Mouse (Mus musculus): Measurements from ENCODE around the gene Ldhb. TPM values are rescaled to one million over a fixed set of nuclear protein-coding genes. Genes with fewer than 3 reads are reported as not detected.

Gene Ldhb
- polyA plus RNA-seq, 1 experiment from 2014 or later: 39.5 TPM

DNA sequence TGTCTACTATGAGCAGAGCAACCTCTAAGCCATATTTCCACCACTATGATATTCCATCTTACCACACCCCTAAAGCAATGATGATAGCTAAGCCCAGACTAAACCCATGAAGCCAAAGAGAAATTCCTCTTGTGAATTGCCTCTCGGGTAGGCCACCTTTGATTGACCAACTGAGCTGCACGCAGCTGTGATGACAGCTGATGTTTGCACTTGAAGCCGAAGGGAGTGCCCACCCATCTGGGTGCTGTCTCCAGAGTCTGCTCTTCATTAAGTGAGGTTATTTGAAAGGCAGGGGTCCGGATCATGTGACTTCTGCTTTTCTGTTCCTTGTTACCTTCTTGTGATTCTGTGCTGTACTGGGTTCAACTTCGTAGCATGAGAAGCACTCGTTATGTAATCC is 45.6 kb downstream of the Ldhb start:
- no peaks in the 10 kb centered on the region for H3K36me3 ChIP-seq (ENCODE audit: control insufficient read depth, insufficient read depth)
- no peak for TF ChIP-seq CTCF (IDR thresholded peaks at IDR 0.05; ENCODE audit: low read depth)
- WGBS: 65% methylated on average over 6 of the region's 6 CpGs
- no peak overlapping the region for H3K4me3 ChIP-seq (ENCODE audit: low read depth, low read length)
- ATAC-seq: no peak
- H3K4me2 ChIP-seq (replicated peaks; ENCODE audit: low read depth): no peak overlapping the region
- H3K9ac ChIP-seq (ENCODE audit: low read depth, low read length): no peak overlapping the region
- H3K27me3 ChIP-seq (replicated peaks; ENCODE audit: control insufficient read depth, insufficient read depth, low read length): no peaks in the 10 kb centered on the region
- no peak overlapping the region for H3K27ac ChIP-seq (ENCODE audit: low read depth, low read length)
- H3K4me1 ChIP-seq (replicated peaks; ENCODE audit: control insufficient read depth, insufficient read depth, low read length): no peaks in the 10 kb centered on the region
- no peaks in the 10 kb centered on the region for H3K9me3 ChIP-seq (ENCODE audit: control insufficient read depth)

DNA sequence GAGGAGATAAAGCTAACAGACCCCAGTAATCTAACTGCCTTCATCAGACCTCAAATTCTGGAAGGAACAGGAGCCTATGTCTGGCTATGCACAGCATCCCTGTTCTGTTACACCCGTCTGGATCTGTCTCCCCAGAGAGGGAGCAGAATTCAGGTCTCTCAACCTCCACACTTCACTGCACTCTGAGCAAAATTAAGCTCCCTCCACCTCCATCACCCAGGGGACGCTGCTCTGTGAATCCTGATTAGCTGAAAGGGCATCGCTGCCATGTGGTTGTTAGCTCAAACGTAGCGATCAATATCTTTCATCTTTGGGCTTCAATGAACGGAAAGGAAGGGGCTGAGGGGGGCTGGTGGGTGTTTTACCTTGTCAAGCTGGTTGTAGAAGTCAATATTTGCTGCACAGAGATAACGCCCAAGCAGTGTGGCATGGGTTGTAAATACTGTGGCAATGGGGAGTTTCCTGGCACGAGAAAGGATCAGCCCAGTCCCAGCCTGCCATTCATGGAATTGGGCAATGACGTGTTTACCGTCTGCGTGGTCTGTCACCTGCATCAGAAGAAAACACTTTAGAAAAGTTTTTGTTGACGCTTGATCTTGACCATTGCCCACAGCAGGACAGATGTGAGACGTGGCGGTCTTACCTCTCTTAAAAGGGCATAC is 48.6 kb downstream of the Ldhb start:
- no peaks in the 10 kb centered on the region for H3K9me3 ChIP-seq (ENCODE audit: control insufficient read depth)
- no peak overlapping the region for H3K9ac ChIP-seq (ENCODE audit: low read depth, low read length)
- H3K27ac ChIP-seq (ENCODE audit: low read depth, low read length): no peak overlapping the region
- 43% methylated on average over 14 of the region's 14 CpGs for WGBS
- no peak overlapping the region for H3K4me3 ChIP-seq (ENCODE audit: low read depth, low read length)
- TF ChIP-seq CTCF (IDR thresholded peaks at IDR 0.05; ENCODE audit: low read depth): no peak
- no peaks in the 10 kb centered on the region for H3K4me1 ChIP-seq (replicated peaks; ENCODE audit: control insufficient read depth, insufficient read depth, low read length)
- no peaks in the 10 kb centered on the region for H3K27me3 ChIP-seq (replicated peaks; ENCODE audit: control insufficient read depth, insufficient read depth, low read length)
- no peak for ATAC-seq
- no peaks in the 10 kb centered on the region for H3K36me3 ChIP-seq (ENCODE audit: control insufficient read depth, insufficient read depth)
- H3K4me2 ChIP-seq (replicated peaks; ENCODE audit: low read depth): no peak overlapping the region

DNA sequence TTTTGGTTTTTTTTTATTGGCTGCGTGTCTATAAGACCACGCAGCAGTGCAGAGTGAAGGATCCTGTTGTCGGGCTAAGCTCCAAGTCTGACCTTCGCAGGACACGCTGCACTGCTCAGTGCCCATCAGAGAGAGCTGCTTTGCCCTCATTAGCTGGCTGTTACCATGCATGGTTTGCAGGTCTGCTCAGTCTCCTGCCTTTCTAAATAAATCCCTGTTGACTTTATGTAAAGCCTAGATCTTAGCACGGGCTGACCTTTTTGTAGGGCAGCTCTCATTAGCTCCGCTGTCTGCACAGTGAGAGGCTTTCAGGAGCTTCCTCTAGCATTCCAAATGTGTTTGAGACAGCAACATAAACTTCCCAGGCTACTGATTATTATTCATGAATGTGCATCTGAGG is 49.7 kb downstream of the Ldhb start:
- WGBS: 39% methylated on average over 7 of the region's 7 CpGs
- no peak overlapping the region for H3K9ac ChIP-seq (ENCODE audit: low read depth, low read length)
- H3K27ac ChIP-seq (ENCODE audit: low read depth, low read length): no peak overlapping the region
- no peak for TF ChIP-seq CTCF (IDR thresholded peaks at IDR 0.05; ENCODE audit: low read depth)
- no peak overlapping the region for H3K4me3 ChIP-seq (ENCODE audit: low read depth, low read length)
- no peaks in the 10 kb centered on the region for H3K9me3 ChIP-seq (ENCODE audit: control insufficient read depth)
- H3K4me2 ChIP-seq (replicated peaks; ENCODE audit: low read depth): no peak overlapping the region
- no peaks in the 10 kb centered on the region for H3K36me3 ChIP-seq (ENCODE audit: control insufficient read depth, insufficient read depth)
- no peaks in the 10 kb centered on the region for H3K4me1 ChIP-seq (replicated peaks; ENCODE audit: control insufficient read depth, insufficient read depth, low read length)
- H3K27me3 ChIP-seq (replicated peaks; ENCODE audit: control insufficient read depth, insufficient read depth, low read length): no peaks in the 10 kb centered on the region
- ATAC-seq: no peak

DNA sequence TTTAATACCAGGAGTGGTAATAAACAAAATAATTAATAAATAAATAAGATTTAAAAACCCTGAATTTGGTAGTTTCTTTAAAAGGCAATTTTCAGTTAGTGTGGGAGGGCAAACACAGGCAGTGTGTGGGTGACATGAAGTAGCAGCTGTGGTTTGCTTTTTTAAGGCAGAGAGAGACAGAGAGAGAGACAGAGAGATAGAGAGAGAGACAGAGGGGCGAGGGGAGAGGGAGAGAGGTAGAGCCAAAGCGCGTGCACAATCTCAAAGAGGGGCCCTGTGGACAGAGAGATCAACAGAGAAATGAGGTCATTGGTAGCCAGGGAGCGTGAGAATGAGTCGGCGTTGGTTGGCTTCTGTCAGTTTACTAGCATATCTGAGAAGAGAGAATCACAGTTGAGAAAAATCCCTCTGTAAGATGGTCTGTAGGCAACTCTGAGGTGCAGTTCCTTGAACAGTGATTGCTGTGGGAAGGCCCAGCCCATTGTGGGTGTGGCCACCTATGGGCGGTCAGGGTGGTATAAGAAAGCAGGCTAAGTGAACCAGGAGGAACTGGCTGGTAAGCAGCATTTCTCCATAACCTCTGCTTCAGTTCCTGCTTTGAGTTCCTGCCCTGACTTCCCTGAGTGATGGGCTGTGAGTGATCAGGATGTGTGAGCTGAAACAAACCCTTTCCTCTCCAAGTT is 52.3 kb downstream of the Ldhb start:
- no peak overlapping the region for H3K27ac ChIP-seq (ENCODE audit: low read depth, low read length)
- H3K4me3 ChIP-seq (ENCODE audit: low read depth, low read length): no peak overlapping the region
- no peaks in the 10 kb centered on the region for H3K4me1 ChIP-seq (replicated peaks; ENCODE audit: control insufficient read depth, insufficient read depth, low read length)
- H3K4me2 ChIP-seq (replicated peaks; ENCODE audit: low read depth): no peak overlapping the region
- no peaks in the 10 kb centered on the region for H3K36me3 ChIP-seq (ENCODE audit: control insufficient read depth, insufficient read depth)
- ATAC-seq: 0 out of 2 replicates have a peak, but pooled peaks have one; percentile 54
- H3K9ac ChIP-seq (ENCODE audit: low read depth, low read length): no peak overlapping the region
- H3K9me3 ChIP-seq (ENCODE audit: control insufficient read depth): no peaks in the 10 kb centered on the region
- 54% methylated on average over 7 of the region's 7 CpGs for WGBS
- no peaks in the 10 kb centered on the region for H3K27me3 ChIP-seq (replicated peaks; ENCODE audit: control insufficient read depth, insufficient read depth, low read length)
- TF ChIP-seq CTCF (IDR thresholded peaks at IDR 0.05; ENCODE audit: low read depth): no peak

DNA sequence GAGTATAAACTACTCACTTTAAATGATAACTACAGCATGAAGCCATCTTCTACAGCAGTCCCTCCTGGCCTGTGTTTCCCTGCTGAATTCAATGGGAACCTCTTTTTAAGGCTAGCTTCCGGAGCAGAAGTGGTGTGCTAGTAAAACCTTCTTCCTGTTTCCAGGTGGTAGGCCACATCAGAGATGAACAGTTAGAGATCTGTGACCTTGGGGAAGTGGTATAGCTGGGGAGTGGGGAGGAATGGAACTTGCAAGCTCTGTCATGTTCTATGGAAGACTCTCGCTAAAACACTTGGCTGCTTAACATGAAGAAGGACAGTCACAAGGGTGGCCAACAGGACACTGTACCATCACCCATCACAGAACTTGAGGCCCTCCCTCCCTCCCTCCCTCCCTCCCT is 54.4 kb downstream of the Ldhb start:
- Histone ChIP-seq H3K9ac (ENCODE audit: low read depth, low read length) (no peak overlapping the region), H3K9me3 (ENCODE audit: control insufficient read depth) (no peaks in the 10 kb centered on the region), H3K4me1 (replicated peaks; ENCODE audit: control insufficient read depth, insufficient read depth, low read length) (no peaks in the 10 kb centered on the region), H3K27me3 (replicated peaks; ENCODE audit: control insufficient read depth, insufficient read depth, low read length) (no peaks in the 10 kb centered on the region), H3K27ac (ENCODE audit: low read depth, low read length) (no peak overlapping the region), H3K4me3 (ENCODE audit: low read depth, low read length) (no peak overlapping the region), H3K4me2 (replicated peaks; ENCODE audit: low read depth) (no peak overlapping the region), H3K36me3 (ENCODE audit: control insufficient read depth, insufficient read depth) (no peaks in the 10 kb centered on the region)
- no peak for TF ChIP-seq CTCF (IDR thresholded peaks at IDR 0.05; ENCODE audit: low read depth)
- no peak for ATAC-seq
- 86% methylated on average over 2 of the region's 2 CpGs for WGBS

DNA sequence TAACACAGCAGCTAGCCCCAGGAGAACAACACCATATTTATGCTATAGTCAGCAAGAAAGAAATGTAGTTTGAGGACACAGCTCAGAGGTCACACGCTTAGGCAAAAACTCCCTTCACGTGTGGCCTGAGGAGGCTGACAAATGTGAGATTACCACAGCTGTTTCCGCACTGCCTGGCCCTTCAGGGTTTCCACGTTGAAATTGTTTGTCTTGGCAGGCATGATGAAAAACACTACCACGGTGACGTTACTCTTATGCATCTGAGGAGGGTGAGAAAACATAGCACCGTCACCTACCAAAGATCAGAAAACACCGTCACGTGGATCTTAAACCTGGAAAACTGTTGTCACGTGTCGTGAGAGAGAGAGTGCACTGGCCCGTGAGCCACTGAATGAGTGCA is 56.4 kb downstream of the Ldhb start:
- no peak overlapping the region for H3K4me2 ChIP-seq (replicated peaks; ENCODE audit: low read depth)

More for the DNA sequence above, 56.4 kb downstream of the Ldhb start:
- no peak for ATAC-seq
- H3K36me3 ChIP-seq (ENCODE audit: control insufficient read depth, insufficient read depth): no peaks in the 10 kb centered on the region
- H3K4me3 ChIP-seq (ENCODE audit: low read depth, low read length): no peak overlapping the region
- H3K27me3 ChIP-seq (replicated peaks; ENCODE audit: control insufficient read depth, insufficient read depth, low read length): no peaks in the 10 kb centered on the region
- no peaks in the 10 kb centered on the region for H3K4me1 ChIP-seq (replicated peaks; ENCODE audit: control insufficient read depth, insufficient read depth, low read length)
- 76% methylated on average over 12 of the region's 12 CpGs for WGBS
- H3K9me3 ChIP-seq (ENCODE audit: control insufficient read depth): no peaks in the 10 kb centered on the region
- TF ChIP-seq CTCF (IDR thresholded peaks at IDR 0.05; ENCODE audit: low read depth): no peak
- H3K27ac ChIP-seq (ENCODE audit: low read depth, low read length): no peak overlapping the region
- H3K9ac ChIP-seq (ENCODE audit: low read depth, low read length): no peak overlapping the region

Other genes starting within 250 kb of the Ldhb start
- 3.9 and 7.0 TPM in 2 replicates for gene Iapp, start 209.5 kb downstream of the Ldhb start, polyA plus RNA-seq (2015; fragmentation: Nextera tagmentation; extraction: Ambion mirVana)
- not detected in 2 replicates for gene Slco1a5, start 185.0 kb downstream of the Ldhb start, polyA plus RNA-seq (2015; fragmentation: Nextera tagmentation; extraction: Ambion mirVana)
- gene Pyroxd1, start 162.3 kb downstream of the Ldhb start, polyA plus RNA-seq (2015; fragmentation: Nextera tagmentation; extraction: Ambion mirVana): 16.2 and 16.6 TPM in 2 replicates
- 7.8 and 8.9 TPM in 2 replicates for gene Recql, start 120.9 kb downstream of the Ldhb start, polyA plus RNA-seq (2015; fragmentation: Nextera tagmentation; extraction: Ambion mirVana)
- 29.3 and 30.8 TPM in 2 replicates for gene Golt1b, start 120.7 kb downstream of the Ldhb start, polyA plus RNA-seq (2015; fragmentation: Nextera tagmentation; extraction: Ambion mirVana)
- gene Spx, start 94.5 kb downstream of the Ldhb start, polyA plus RNA-seq (2015; fragmentation: Nextera tagmentation; extraction: Ambion mirVana): not detected in 2 replicates
- gene Gys2, start 34.8 kb downstream of the Ldhb start, polyA plus RNA-seq (2015; fragmentation: Nextera tagmentation; extraction: Ambion mirVana): not detected in 2 replicates
- 28.7 and 29.8 TPM in 2 replicates for gene Kcnj8, start 63.7 kb upstream of the Ldhb start, polyA plus RNA-seq (2015; fragmentation: Nextera tagmentation; extraction: Ambion mirVana)
- 5.0 and 5.1 TPM in 2 replicates for gene Abcc9, start 194.4 kb upstream of the Ldhb start, polyA plus RNA-seq (2015; fragmentation: Nextera tagmentation; extraction: Ambion mirVana)
- gene Cmas, start 248.7 kb upstream of the Ldhb start, polyA plus RNA-seq (2015; fragmentation: Nextera tagmentation; extraction: Ambion mirVana): 130 and 131 TPM in 2 replicates